Mouse (Mus musculus): ENCODE results near the gene Hif3a. TPM values are rescaled to one million over a fixed set of nuclear protein-coding genes. Genes with fewer than 3 reads are reported as not detected.
A peak's percentile ranks its signal among the peaks of the same experiment; 100 is the strongest.

Hif3a gene
- total and polyA plus RNA-seq, 2 experiments from 2014 or later, result 3.4 to 22.1 TPM

GRCm38 (mm10) chr7:16982859-16983568, 79.2 kb downstream of the Hif3a start, which contains the start of gene Gm42372:
Gene Gm42372, plus strand, starts transcription at chr7:16983086.
- no peaks in the 10 kb centered on the region for H3K27me3 ChIP-seq (ENCODE audit: insufficient read depth, low read length)
- peak within 1 kb of the TSS; percentile 40 for H3K4me3 ChIP-seq (ENCODE audit: low read length)
- H3K36me3 ChIP-seq (ENCODE audit: insufficient read depth, low read length), result no peaks in the 10 kb centered on the region
- no peak for TF ChIP-seq CTCF (IDR thresholded peaks at IDR 0.05; ENCODE audit: low read depth)
- H3K9me3 ChIP-seq (ENCODE audit: low read length), result no peaks in the 10 kb centered on the region
- peak within 1 kb of the TSS; percentile 73 for H3K4me2 ChIP-seq (ENCODE audit: low read depth, low read length)
- peak; percentile 95 for DNase-seq (ENCODE audit: low spot score)
- peaks cover 5% of the 10 kb centered on the region for H3K4me1 ChIP-seq (ENCODE audit: insufficient read depth, low read length)
- H3K27ac ChIP-seq, result peak within 1 kb of the TSS; percentile 73
- H3K9ac ChIP-seq (replicated peaks; ENCODE audit: low read length), result peak within 1 kb of the TSS; percentile 59
- ATAC-seq, result peak; percentile 89
- 16% methylated on average over 26 of the region's 26 CpGs for WGBS

Other genes starting within 250 kb of the Hif3a start
- 234 and 248 TPM in 2 replicates for gene Strn4, start 246.5 kb downstream of the Hif3a start, total RNA-seq (2014; rRNA removed)
- gene Strn4, start 246.5 kb downstream of the Hif3a start, polyA plus RNA-seq (2015; fragmentation: Nextera tagmentation; extraction: Ambion mirVana), result 128 and 141 TPM in 2 replicates
- 63.1 and 73.8 TPM in 2 replicates for gene Fkrp, start 245.7 kb downstream of the Hif3a start, total RNA-seq (2014; rRNA removed)
- 45.2 and 45.4 TPM in 2 replicates for gene Fkrp, start 245.7 kb downstream of the Hif3a start, polyA plus RNA-seq (2015; fragmentation: Nextera tagmentation; extraction: Ambion mirVana)
- 4.3 and 5.4 TPM in 2 replicates for gene Prkd2, start 219.5 kb downstream of the Hif3a start, total RNA-seq (2014; rRNA removed)
- 4.3 and 4.8 TPM in 2 replicates for gene Prkd2, start 219.5 kb downstream of the Hif3a start, polyA plus RNA-seq (2015; fragmentation: Nextera tagmentation; extraction: Ambion mirVana)
- gene Dact3, start 187.1 kb downstream of the Hif3a start, total RNA-seq (2014; rRNA removed), result 85.9 and 95.6 TPM in 2 replicates
- 7.2 TPM in 2 replicates for gene Dact3, start 187.1 kb downstream of the Hif3a start, polyA plus RNA-seq (2015; fragmentation: Nextera tagmentation; extraction: Ambion mirVana)
- 4.1 TPM in 1 of 2 replicates, not detected in the other for gene Gng8, start 170.6 kb downstream of the Hif3a start, total RNA-seq (2014; rRNA removed)
- 0.62 and 4.7 TPM in 2 replicates for gene Gng8, start 170.6 kb downstream of the Hif3a start, polyA plus RNA-seq (2015; fragmentation: Nextera tagmentation; extraction: Ambion mirVana)
- 0.18 and 0.21 TPM in 2 replicates for gene Ptgir, start 155.9 kb downstream of the Hif3a start, total RNA-seq (2014; rRNA removed)
- 0.05 TPM in 2 replicates for gene Ptgir, start 155.9 kb downstream of the Hif3a start, polyA plus RNA-seq (2015; fragmentation: Nextera tagmentation; extraction: Ambion mirVana)
- gene Calm3, start 138.3 kb downstream of the Hif3a start, total RNA-seq (2014; rRNA removed), result 1,865 and 2,018 TPM in 2 replicates
- 435 and 441 TPM in 2 replicates for gene Calm3, start 138.3 kb downstream of the Hif3a start, polyA plus RNA-seq (2015; fragmentation: Nextera tagmentation; extraction: Ambion mirVana)
- 106 and 118 TPM in 2 replicates for gene Pnmal2, start 117.7 kb downstream of the Hif3a start, total RNA-seq (2014; rRNA removed)
- gene Pnmal2, start 117.7 kb downstream of the Hif3a start, polyA plus RNA-seq (2015; fragmentation: Nextera tagmentation; extraction: Ambion mirVana), result 138 and 139 TPM in 2 replicates
- 22.7 and 24.3 TPM in 2 replicates for gene Pnmal1, start 102.7 kb downstream of the Hif3a start, total RNA-seq (2014; rRNA removed)
- gene Pnmal1, start 102.7 kb downstream of the Hif3a start, polyA plus RNA-seq (2015; fragmentation: Nextera tagmentation; extraction: Ambion mirVana), result 40.9 and 41.2 TPM in 2 replicates
- gene Gm42372, start 79.3 kb downstream of the Hif3a start, total RNA-seq (2014; rRNA removed), result 36.9 and 41.7 TPM in 2 replicates
- 8.2 and 8.9 TPM in 2 replicates for gene Gm42372, start 79.3 kb downstream of the Hif3a start, polyA plus RNA-seq (2015; fragmentation: Nextera tagmentation; extraction: Ambion mirVana)
- 6.0 and 7.1 TPM in 2 replicates for gene Ccdc8, start 69.7 kb downstream of the Hif3a start, total RNA-seq (2014; rRNA removed)
- 3.0 and 3.6 TPM in 2 replicates for gene Ccdc8, start 69.7 kb downstream of the Hif3a start, polyA plus RNA-seq (2015; fragmentation: Nextera tagmentation; extraction: Ambion mirVana)
- gene Ppp5c, start 34.5 kb downstream of the Hif3a start, total RNA-seq (2014; rRNA removed), result 68.9 and 86.0 TPM in 2 replicates
- 140 and 143 TPM in 2 replicates for gene Ppp5c, start 34.5 kb downstream of the Hif3a start, polyA plus RNA-seq (2015; fragmentation: Nextera tagmentation; extraction: Ambion mirVana)
- 3.4 and 4.4 TPM in 2 replicates for gene Psg16, start 11.6 kb upstream of the Hif3a start, total RNA-seq (2014; rRNA removed)
- 5.8 and 6.6 TPM in 2 replicates for gene Psg16, start 11.6 kb upstream of the Hif3a start, polyA plus RNA-seq (2015; fragmentation: Nextera tagmentation; extraction: Ambion mirVana)
- 0.37 and 0.58 TPM in 2 replicates for gene Ceacam3, start 87.9 kb upstream of the Hif3a start, total RNA-seq (2014; rRNA removed)
- 0.05 TPM in 2 replicates for gene Ceacam3, start 87.9 kb upstream of the Hif3a start, polyA plus RNA-seq (2015; fragmentation: Nextera tagmentation; extraction: Ambion mirVana)
- gene Psg29, start 141.1 kb upstream of the Hif3a start, total RNA-seq (2014; rRNA removed), result 0.04 and 0.10 TPM in 2 replicates
- gene Psg29, start 141.1 kb upstream of the Hif3a start, polyA plus RNA-seq (2015; fragmentation: Nextera tagmentation; extraction: Ambion mirVana), result not detected in 2 replicates

Data from hindbrain, postnatal 0 days (tissue).